Mouse (Mus musculus) brain, embryonic 18.5 days (tissue): ENCODE measurements around the gene Sel1l2.
"Not testable (repeated sequence)": the region's sequence is repeated elsewhere in the genome, so short reads cannot be mapped to it uniquely, and the experiment has no call there.

Experiments
- DNase-seq: peaks from one replicate; pipeline ENCODE4 v3.0.0-alpha.2; 2012; ENCODE audit warnings: low read depth, low spot score

Sel1l2 gene

GRCm38 (mm10) chr2:140214519-140215027 is 174.9 kb downstream of the Sel1l2 start:
- no peak for DNase-seq

- no peak for DNase-seq
Observed at GRCm38 (mm10) chr2:140203756-140204155, 185.8 kb downstream of the Sel1l2 start.

- DNase-seq: no peak
Observed at GRCm38 (mm10) chr2:140202573-140202972, 186.9 kb downstream of the Sel1l2 start.

GRCm38 (mm10) chr2:140200713-140201112 is 188.8 kb downstream of the Sel1l2 start:
- DNase-seq: no peak

GRCm38 (mm10) chr2:140185685-140186210 is 203.8 kb downstream of the Sel1l2 start:
- DNase-seq: not testable (repeated sequence)
